Mouse (Mus musculus): ENCODE results near the gene Serpinb2.

DNA sequence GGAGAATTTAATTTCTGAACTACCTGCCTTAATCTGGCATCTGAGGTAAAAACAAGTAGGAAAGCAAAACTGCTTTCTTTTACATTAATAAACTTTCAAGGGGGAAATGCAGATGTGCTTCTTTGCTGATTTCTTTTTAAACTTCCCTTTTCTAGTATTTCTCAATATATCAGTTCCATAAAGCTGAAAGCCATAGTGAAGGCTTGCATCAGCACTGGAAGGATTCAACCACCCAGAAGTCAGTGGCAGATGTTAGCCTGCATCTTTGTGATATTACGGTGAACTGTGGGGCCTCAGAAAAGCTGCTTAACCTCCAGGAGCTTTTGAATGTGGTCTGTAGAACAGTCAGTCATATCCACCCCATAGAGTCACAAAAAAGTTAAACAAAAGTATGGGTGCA, 2.3 kb downstream of the Serpinb2 start:
- TF ChIP-seq POLR2A (IDR thresholded peaks at IDR 0.05; ENCODE audit: borderline replicate concordance, control insufficient read depth, low read depth, low read length) (no peak), CTCF (IDR thresholded peaks at IDR 0.05; ENCODE audit: control insufficient read depth, insufficient read depth, low read length) (no peak)

All from bone marrow, adult 2 months (tissue).